Mouse (Mus musculus): Measurements from ENCODE around the gene Tanc2.

The Tanc2 gene

GRCm38 (mm10) chr11:105944126-105944621, 354.4 kb downstream of the Tanc2 start:
- TF ChIP-seq GATA4 (IDR thresholded peaks at IDR 0.05; ENCODE audit: insufficient replicate concordance, low read length): no peak

GRCm38 (mm10) chr11:105944770-105945672, 355.2 kb downstream of the Tanc2 start:
- peak; percentile 59 for TF ChIP-seq GATA4 (IDR thresholded peaks at IDR 0.05; ENCODE audit: insufficient replicate concordance, low read length)

- TF ChIP-seq GATA4 (IDR thresholded peaks at IDR 0.05; ENCODE audit: insufficient replicate concordance, low read length): no peak
Observed at GRCm38 (mm10) chr11:105946694-105947154, 356.9 kb downstream of the Tanc2 start.

GRCm38 (mm10) chr11:105948255-105948654, 358.5 kb downstream of the Tanc2 start:
- TF ChIP-seq GATA4 (IDR thresholded peaks at IDR 0.05; ENCODE audit: insufficient replicate concordance, low read length): no peak

GRCm38 (mm10) chr11:105950519-105950918, 360.7 kb downstream of the Tanc2 start:
- TF ChIP-seq GATA4 (IDR thresholded peaks at IDR 0.05; ENCODE audit: insufficient replicate concordance, low read length): no peak

- TF ChIP-seq GATA4 (IDR thresholded peaks at IDR 0.05; ENCODE audit: insufficient replicate concordance, low read length): no peak
Observed at GRCm38 (mm10) chr11:105951601-105952044, 361.8 kb downstream of the Tanc2 start.

GRCm38 (mm10) chr11:105952111-105952510, 362.3 kb downstream of the Tanc2 start:
- TF ChIP-seq GATA4 (IDR thresholded peaks at IDR 0.05; ENCODE audit: insufficient replicate concordance, low read length): no peak

GRCm38 (mm10) chr11:105952911-105953386, 363.2 kb downstream of the Tanc2 start, which contains the start of gene Cyb561:
Gene Cyb561, minus strand, starts transcription at chr11:105953336.
- no peak for TF ChIP-seq GATA4 (IDR thresholded peaks at IDR 0.05; ENCODE audit: insufficient replicate concordance, low read length)

- no peak for TF ChIP-seq GATA4 (IDR thresholded peaks at IDR 0.05; ENCODE audit: insufficient replicate concordance, low read length)
Observed at GRCm38 (mm10) chr11:105953402-105953801, 363.6 kb downstream of the Tanc2 start.

GRCm38 (mm10) chr11:105955815-105956430, 366.1 kb downstream of the Tanc2 start:
- TF ChIP-seq GATA4 (IDR thresholded peaks at IDR 0.05; ENCODE audit: insufficient replicate concordance, low read length): no peak

GRCm38 (mm10) chr11:105957501-105957900, 367.7 kb downstream of the Tanc2 start:
- TF ChIP-seq GATA4 (IDR thresholded peaks at IDR 0.05; ENCODE audit: insufficient replicate concordance, low read length): no peak

GRCm38 (mm10) chr11:105958566-105958965, 368.8 kb downstream of the Tanc2 start:
- no peak for TF ChIP-seq GATA4 (IDR thresholded peaks at IDR 0.05; ENCODE audit: insufficient replicate concordance, low read length)

GRCm38 (mm10) chr11:105959355-105959754, 369.6 kb downstream of the Tanc2 start:
- peak; percentile 76; the same call in 1 of the 2 replicates for TF ChIP-seq GATA4 (IDR thresholded peaks at IDR 0.05; ENCODE audit: insufficient replicate concordance, low read length)

- TF ChIP-seq GATA4 (IDR thresholded peaks at IDR 0.05; ENCODE audit: insufficient replicate concordance, low read length): no peak
Observed at GRCm38 (mm10) chr11:105964691-105965090, 374.9 kb downstream of the Tanc2 start.

GRCm38 (mm10) chr11:105966288-105966687, 376.5 kb downstream of the Tanc2 start:
- no peak for TF ChIP-seq GATA4 (IDR thresholded peaks at IDR 0.05; ENCODE audit: insufficient replicate concordance, low read length)

Data from liver, adult (tissue).